Mouse (Mus musculus): ENCODE measurements around the gene Ak8.
A peak's percentile ranks its signal among the peaks of the same experiment; 100 is the strongest.

Gene Ak8

DNA sequence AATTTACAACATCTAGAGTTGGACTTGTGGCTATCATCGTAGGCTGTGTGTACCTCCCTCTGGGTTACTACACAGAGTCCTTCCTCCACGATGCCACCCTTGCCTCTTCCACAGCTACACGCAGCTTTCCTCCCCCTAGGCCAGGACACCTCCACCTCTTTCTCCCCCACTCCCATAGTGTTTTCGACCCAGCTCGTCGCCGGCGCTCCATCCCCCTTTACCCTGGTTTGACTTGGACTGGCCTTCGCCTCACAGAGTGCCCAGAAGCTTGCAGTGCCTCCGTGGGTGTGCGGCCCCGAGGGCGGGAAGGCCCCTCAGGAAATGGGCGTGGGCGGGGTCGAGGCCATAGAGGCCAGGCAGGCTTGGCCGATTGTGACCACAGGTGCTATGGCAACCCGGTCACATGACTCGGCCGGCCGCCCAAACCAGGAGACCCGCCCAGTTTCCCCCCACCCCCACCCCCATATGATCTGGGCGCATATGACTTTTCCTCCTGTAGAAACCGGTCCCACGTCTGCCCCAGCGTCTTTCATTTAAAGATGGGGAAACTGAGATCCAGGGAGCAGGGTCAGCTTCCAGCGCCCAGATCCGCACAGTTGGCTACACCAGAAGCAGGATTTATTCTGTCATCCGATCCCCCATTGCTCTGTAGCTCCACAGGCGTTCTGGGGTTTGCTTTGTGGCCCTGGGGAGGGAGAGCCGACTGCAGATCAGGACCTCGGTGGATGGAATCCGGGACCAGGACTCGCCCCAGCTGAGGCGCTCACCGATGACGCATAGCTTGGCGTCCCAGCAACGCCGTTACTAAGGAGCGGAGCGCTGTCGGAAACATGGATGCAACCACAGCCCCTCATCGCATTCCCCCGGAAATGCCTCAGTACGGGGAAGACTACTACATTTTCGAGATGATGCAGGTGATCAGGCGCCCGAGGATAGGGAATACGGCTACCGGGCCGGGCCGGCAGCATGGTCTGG is at the start of gene Ak8, which contains the start of gene Spaca9:
TSS of gene Ak8 (plus strand) at position 804 of the 975 bp plus-strand sequence.
TSS of gene Spaca9 (minus strand) at position 367 of the 975 bp plus-strand sequence.
- peak; percentile 92 for DNase-seq (ENCODE audit: low read depth)

DNA sequence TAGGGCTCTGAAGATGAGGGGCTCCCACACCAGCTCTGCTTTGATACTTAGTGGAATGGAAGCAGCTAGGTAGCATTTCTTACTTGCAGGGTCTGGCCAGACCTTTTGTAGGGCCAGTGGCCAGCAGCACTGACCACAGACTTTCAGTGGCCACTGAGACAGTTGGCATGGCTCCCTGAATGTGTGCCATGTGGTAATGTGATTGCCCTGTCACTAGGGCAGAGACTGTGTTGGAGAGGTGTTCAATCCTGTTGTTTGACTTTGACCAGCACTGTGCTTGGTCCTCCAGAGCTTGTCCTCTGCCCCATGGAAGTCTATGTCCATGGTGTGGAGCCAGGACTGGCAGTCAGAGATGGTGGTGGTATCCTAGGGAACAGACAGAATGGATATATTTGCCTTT is 49.4 kb upstream of the Ak8 start:
- no peak for DNase-seq (ENCODE audit: low read depth)

DNA sequence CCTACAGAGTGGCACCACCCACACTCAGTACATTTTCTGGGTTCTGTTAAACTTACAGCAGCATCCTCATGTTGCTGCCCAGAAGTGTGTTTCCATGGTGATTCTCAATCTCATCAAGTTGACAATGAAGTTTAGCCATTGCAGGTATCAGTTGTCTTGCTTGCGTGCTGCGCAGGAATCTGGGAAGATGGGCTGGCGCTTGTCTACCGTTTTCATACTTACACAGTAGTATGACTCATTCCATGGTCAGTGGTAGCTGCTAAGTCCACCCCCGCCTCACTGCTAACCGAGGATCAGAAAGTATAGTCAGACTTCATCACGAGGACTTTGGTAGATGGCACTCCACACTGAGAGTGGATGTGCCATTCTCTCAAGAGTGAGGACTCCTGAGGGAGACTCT is 46.6 kb upstream of the Ak8 start:
- no peak for DNase-seq (ENCODE audit: low read depth)

DNA sequence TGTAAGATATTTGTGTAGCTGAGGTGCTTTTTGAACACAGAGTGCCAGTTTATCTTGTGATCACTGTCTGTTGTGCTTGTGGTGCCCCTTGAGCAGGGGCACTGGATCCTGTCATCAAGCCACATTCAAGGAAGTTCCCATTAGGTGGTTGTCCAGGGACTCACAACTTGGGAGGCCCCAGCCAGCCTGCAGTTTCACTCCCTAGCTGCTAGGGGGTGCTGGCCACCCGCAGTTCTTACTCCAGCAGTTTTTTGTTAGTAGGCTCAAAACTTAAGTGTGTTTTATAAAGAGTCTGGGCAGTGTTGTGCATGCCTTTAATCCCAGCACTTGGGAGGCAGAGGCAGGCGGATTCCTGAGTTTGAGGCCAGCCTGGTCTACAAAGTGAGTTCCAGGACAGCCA is 45.7 kb upstream of the Ak8 start:
- peak; percentile 57 for DNase-seq (ENCODE audit: low read depth)

GRCm38 (mm10) chr2:28656216-28656615 is 43.7 kb upstream of the Ak8 start:
- DNase-seq (ENCODE audit: low read depth), result no peak

- no peak for DNase-seq (ENCODE audit: low read depth)
These were observed 37.1 kb upstream of the Ak8 start for GRCm38 (mm10) chr2:28662891-28663290.

DNA sequence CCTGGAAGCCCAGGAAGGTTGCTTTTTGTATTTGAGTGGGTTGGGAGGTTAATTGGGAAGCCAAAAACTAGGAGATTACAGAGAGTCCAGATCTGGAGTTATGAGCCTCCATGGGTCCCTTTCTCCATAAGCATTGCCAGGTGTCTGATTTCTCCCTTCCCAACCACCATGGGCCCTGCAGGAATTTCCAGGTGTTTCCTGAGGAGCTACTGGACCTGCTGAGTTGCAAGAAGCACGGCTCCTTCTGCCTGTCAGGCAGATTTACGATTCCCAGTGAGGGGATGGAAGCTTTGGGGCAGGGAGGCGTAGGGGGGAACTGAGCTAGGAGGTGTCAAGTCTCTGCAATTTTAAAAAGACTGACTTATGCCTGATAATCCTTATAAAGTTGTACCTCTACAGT is 34.1 kb upstream of the Ak8 start:
- DNase-seq (ENCODE audit: low read depth), result no peak

DNA sequence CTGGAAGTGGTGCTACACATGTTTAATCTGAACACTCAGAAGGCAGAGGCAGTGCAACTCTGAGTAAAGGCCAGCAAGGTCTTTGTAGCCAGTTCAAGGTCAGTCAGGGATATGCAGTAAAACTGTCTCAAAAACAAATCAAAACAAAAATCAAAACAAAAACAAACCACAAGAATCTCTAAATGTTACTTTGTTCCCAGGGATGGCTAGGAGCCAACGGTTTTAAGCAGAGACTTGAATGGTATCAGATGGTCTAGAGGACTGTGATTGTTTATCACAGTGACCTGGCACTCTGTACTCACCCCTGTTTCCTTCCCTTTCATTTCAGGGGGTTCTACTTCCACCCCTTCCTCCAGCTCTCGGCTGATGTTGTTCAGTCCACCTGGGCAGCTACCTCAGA is 28.5 kb upstream of the Ak8 start:
- no peak for DNase-seq (ENCODE audit: low read depth)

- no peak for DNase-seq (ENCODE audit: low read depth)
These were observed 24.0 kb upstream of the Ak8 start for GRCm38 (mm10) chr2:28676005-28676404.

DNA sequence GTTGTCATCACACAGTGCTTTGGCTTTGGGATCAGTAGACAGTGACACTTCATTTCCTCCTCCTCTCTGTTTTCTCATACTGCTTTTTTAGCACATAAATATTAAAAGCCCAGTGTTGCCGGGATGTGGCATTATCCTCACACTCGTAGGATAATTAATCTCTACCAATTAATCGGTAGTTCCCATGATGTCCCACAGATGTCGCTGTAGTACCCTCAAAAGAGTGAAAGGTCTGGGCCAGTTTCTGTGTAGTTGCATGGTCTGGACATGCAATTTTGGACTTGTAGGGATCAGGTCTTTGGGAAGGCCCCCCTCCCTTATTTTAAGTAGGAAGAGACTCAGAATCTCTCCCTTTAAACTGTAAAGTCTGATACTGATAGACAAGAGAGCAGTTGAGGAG is 19.3 kb upstream of the Ak8 start:
- DNase-seq (ENCODE audit: low read depth), result peak; percentile 62

GRCm38 (mm10) chr2:28681718-28682117 is 18.2 kb upstream of the Ak8 start:
- peak; percentile 90 for DNase-seq (ENCODE audit: low read depth)

GRCm38 (mm10) chr2:28685895-28686294 is 14.1 kb upstream of the Ak8 start:
- DNase-seq (ENCODE audit: low read depth), result no peak

- DNase-seq (ENCODE audit: low read depth), result peak; percentile 65
These were observed 11.5 kb upstream of the Ak8 start for GRCm38 (mm10) chr2:28688431-28688830.

- no peak for DNase-seq (ENCODE audit: low read depth)
These were observed 7.3 kb upstream of the Ak8 start for GRCm38 (mm10) chr2:28692692-28693091.

DNA sequence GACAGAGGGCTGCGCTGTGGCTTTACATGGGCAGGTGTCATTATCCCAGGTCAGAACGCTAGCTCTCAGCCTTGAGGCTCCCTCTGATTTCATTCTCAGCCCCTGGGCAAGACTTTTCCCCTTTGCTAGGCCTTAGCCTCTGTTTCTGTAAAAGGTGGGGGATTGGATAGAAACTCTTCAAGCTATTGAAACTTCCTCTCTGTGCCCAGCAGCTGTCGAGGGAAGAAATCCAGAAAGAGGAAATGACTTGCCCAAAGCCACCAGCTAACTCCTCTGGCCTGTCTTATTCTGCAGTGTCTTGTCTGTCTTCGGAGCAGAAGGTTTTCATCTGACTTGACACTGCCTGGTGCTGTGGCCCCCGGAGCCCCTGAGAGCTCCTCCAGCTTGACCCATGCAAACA is 1.4 kb upstream of the Ak8 start:
- DNase-seq (ENCODE audit: low read depth), result no peak

DNA sequence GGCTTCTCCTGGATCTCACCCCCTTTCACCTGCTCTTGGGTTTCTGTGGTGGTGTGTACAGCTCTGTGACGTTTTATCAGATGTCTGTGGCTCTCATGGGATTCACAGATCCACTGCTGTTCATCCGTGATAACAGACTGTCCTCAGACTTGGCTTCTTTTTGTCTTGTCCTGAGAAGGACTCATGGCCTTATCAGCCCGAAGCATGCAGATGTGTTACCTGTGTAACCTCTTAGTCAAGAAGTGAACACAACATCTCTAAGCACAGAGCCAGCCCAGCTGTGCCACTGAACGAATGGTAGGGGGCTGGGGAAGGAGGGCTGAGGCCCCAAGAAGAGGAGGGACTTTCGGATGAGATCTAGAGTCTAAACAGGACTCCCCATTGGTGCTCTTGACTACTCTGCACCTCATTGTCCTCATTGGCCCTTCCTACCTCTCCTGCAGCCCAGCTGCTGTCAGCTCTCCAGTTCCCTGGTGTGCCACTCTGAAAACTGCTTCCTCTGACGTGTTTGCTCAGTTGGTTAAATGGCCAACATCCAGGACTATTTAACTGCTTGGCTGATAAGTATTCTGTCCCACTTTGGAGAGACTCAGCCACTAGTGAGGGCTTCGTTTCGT is 1.8 kb downstream of the Ak8 start:
- DNase-seq (ENCODE audit: low read depth), result peak; percentile 13

- DNase-seq (ENCODE audit: low read depth), result no peak
These were observed 6.2 kb downstream of the Ak8 start for GRCm38 (mm10) chr2:28706106-28706636.

GRCm38 (mm10) chr2:28706787-28707186 is 6.8 kb downstream of the Ak8 start:
- no peak for DNase-seq (ENCODE audit: low read depth)

- peak; percentile 14 for DNase-seq (ENCODE audit: low read depth)
These were observed 13.1 kb downstream of the Ak8 start for GRCm38 (mm10) chr2:28713036-28713435.

DNA sequence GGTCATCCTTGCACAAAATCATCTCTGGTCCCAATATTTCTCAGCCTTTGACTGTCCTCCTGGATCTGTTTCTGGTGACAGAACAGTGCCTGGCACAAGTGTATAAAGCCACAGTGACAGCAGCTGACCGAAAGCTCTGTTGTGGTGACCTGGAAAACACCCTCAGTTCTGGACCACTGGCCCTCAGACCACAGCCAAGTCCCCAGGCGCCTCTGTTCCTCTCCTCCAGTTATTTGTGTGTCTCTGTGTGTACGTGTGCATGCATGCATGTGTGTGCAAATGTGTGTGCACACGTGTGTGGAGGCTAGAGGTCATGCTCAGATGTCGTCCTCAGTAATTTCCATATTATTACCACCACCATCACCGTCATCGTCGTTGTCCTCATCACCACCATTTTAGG is 22.5 kb downstream of the Ak8 start:
- no peak for DNase-seq (ENCODE audit: low read depth)

- DNase-seq (ENCODE audit: low read depth), result no peak
These were observed 23.9 kb downstream of the Ak8 start for GRCm38 (mm10) chr2:28723912-28724311.

DNA sequence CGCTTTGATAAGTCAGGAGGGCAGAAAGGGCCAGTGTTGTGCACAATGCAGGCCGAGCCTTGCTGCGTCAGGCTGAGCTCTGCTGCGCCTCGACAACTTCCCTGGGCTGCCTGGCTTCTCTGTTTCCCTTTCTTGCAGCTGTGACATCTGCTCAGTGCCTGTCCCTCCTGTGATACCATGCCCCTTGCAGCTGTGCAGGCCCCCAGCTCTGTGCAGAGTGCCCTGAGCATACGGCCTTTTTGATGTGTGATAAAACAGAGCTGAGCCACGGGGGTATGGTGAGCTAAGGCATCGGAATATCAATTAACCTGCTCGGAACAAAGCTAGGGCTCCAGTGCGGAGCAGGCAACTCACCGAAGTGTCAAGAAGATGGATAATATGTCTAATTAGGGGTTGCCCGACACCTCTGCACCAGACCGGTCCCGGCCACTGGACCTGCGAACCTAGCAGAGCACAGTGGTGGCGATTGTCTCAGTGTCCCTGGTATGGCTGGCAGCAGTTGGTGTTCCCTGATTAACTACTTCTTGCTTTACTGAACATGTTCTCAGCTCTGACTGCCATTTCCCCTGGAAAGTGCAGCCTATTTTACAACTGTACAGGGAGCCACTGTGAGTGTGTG is 27.9 kb downstream of the Ak8 start:
- DNase-seq (ENCODE audit: low read depth), result no peak

DNA sequence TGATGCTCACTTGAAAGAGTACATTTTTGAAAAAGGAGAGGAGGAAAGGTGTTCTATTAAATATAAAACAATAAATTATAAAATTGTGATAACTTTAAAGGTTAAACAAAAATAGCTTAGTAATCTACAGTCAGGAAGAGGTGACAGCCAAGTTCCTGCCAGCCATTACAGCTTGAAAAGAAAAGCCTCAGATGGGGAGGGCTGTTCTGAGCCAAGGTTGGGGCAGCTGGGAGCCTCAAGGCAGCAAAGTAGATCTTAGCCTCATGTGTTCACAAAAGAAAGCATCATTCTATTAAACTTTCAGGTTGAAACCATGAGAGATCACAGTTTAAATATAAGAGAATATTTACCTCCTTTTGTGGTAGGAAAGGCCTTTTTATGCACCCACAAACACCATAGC is 30.7 kb downstream of the Ak8 start:
- no peak for DNase-seq (ENCODE audit: low read depth)

Measured in NIH3T3 (cell line).